Mouse (Mus musculus) left cerebral cortex, postnatal 25 days (tissue): ENCODE results near the gene Gpank1. TPM values are rescaled to one million over a fixed set of nuclear protein-coding genes. Genes with fewer than 3 reads are reported as not detected.

Source experiments
- DNase-seq, 2 experiments: peaks; one replicate each; pipeline ENCODE4 v3.0.0; 2022; ENCODE audit warnings: low spot score in 2 of 2, mixed read lengths in 1 of 2
- intact Hi-C: fragments of 180-260 bp; cut with DNase I; formaldehyde crosslinking; loops from one replicate; pipeline ENCODE4 v1.15.1; 2025
- total RNA-seq, 2 experiments: library from RNA; stranded (reverse); gene quantifications; 2 replicates each; pipeline ENCODE4 v1.2.3; 2021

The Gpank1 gene
- total RNA-seq, 2 experiments from 2014 or later = 13.1 to 15.2 TPM

DNA sequence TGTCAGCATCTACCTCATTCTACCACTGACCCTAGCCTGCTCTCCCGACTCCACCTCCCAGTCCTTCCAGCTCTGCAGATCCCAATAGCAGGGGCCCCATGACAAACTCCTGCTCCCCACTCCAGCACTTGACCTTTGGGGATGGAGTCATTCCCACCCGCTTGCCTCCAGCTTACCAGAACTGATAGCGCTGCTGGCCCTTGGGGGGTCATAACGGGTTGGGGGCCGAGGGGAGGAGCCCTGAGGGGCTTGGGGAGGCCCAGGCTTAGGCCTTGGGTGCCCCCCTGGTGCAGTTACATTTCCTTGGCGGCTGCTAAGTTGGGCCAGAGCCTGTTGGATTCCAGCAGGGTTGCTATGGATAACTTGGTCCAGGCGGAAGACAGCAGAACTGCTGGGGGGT lies 33.4 kb downstream of the Gpank1 start:
- DNase-seq = no peak
- intact Hi-C loops = no loop called here

DNA sequence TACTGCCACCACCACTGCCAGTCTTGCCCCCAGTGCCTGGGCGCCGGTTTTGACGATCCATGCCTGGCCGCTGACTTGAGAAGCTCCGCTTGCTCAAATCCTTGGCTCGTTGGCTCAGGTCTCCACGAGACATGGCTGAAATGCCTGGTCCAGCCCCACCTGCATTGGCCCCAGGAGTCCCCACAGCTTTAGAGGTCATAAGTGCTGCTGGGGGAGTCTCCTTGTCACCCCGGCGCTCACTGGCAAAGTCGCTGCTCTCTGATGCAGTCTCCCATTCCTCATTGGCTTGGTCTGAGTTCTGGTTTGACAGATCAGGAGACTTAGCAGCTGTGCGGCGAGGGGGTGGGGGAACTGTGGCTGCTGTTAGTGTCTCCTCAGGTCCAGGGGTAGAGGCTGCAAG lies 34.2 kb downstream of the Gpank1 start:
- intact Hi-C loops = no loop called here

GRCm38 (mm10) chr17:35156461-35157200 lies 35.4 kb downstream of the Gpank1 start:
- intact Hi-C loops = no loop called here
- DNase-seq = no peak

More for the DNA sequence above, 34.2 kb downstream of the Gpank1 start:
- DNase-seq = no peak

- DNase-seq = no peak
- intact Hi-C loops = no loop called here
These were observed 36.0 kb downstream of the Gpank1 start for GRCm38 (mm10) chr17:35157254-35157653.

GRCm38 (mm10) chr17:35157661-35158175 lies 36.5 kb downstream of the Gpank1 start:
- intact Hi-C loops = no loop called here
- DNase-seq = no peak

DNA sequence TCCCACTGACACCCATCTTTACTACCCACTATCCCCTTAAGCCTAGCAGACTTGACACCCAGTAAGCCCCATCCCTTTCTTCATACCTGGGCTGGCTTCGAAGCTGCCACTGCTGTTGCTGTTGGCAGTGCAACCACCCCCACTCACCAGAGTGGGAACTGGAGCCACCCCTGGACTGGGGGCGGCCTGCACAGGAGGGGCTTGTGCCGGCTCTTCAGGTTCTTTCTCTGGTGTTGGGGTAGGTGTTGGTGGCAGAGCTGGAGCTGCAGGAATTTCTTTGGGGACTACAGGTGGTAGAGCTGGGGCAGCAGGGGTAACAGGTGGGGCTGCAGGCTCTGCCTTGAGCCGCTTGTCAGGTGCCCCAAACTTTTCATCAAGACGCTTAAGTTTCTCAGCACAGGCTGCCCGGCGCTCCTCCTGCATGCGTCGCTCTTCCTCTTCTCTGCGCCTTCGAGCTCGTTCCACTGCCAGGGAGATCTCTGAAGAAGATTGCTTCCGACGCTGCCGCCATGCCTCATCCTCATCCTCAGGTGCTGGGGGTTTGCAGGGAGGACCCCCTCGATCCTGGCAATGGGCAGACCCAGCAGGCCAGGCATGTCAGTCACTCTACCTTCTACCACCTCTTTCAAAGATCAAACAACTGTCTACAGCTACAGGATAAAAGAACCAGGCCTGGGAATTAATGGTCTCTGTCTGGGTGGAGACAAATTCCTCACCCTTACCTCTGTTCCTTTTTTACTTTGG lies 37.8 kb downstream of the Gpank1 start:
- intact Hi-C loops = no loop called here
- DNase-seq = no peak

- intact Hi-C loops = no loop called here
- no peak for DNase-seq
These were observed 38.4 kb downstream of the Gpank1 start for GRCm38 (mm10) chr17:35159638-35160037.

DNA sequence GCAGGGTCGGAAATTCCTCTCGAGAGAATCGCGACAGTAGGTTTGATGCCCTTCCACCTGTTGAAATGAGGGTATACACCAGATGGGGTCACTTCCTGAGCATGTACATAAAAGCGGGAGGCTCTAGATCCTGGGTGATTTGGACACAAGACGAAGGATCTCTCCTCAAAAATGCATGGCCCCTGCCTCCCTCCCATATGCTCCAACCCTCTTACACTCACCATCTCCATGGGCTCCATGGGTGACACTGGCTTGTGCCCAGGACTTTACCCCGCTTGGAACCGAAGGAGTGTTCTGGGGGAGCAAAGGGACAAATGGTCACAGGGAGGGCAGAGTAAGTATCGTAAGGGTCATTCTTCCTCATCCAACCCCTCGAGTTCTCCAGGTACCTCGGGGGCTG lies 40.2 kb downstream of the Gpank1 start:
- DNase-seq = no peak
- intact Hi-C loops = no loop called here

DNA sequence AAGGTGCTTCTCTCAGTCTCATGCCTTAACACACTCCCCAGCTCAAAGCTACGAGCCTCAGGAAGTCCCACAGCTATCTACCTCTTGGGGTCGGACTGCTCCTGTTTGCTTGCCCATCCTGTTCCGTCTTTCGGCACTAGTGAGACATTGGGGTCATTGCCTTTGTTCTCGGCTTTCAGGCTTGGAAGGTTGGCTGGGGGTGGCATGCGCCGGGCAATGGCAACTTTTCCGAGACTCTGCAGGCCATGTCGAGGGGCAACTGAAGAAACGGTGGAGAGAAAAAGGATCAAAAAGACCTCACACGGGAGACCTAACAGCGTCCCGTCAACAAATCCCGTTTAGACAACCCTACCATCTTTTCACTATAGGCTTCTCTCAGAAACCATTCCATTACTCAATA lies 40.9 kb downstream of the Gpank1 start:
- intact Hi-C loops = loop anchor here (2.0 kb wide), 1 partner anchor 13 kb away; no protein-coding TSS in a partner anchor
- DNase-seq = no peak

DNA sequence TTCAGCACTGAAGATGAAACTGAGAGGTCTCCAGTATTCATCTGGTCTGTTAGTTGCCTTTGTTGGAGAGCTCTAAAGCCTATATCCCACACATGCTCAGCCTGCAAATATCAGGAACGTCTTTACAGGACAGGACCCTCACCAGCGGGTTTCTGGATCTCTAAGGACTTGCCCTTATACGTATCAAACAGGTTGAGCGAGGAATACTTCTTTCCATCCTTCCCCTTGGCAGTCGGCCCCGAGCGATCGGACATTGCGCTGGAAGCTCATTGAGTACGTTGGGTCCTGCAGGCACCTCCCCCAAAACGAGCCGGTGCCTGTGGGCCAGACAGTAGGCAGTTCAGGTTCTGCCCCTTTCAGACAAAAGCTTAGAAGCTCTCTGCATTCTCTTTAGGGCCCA lies 41.5 kb downstream of the Gpank1 start:
- intact Hi-C loops = loop anchor here (2.0 kb wide), 1 partner anchor 14 kb away; no protein-coding TSS in a partner anchor

DNA sequence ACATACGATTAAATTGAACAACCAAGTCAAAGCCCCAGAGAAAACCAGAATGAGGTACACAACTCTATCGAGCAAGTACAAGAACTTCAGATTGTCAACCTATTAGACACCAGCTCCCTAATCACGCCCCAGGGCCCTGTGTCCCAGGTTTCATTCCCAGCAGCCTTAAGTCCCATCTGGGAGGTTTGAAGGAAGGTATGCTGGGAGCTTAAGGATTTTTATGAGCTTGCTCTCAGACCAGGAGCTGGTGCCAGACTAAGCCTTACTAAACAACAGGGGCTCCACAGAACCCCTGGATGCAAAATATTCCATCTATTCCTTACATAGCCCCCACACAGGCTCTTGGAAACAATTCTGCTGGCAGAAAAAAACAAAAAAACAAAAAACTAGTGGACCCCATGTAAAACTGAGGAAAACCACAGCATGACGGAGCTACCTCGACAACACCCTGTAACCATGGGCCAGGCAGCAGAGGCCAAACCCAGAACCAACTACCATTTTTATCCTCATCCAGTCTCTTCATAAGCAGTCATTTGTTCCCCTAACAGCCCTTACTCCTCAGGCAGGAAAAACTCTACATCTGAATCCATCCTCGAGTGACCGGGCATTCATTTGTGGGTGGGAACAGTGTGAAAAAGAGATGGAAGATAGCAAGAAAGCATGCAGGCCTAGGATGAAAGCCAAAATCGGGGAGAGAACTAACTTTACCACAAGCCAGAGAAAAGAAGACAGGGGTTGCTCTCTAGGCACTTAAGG lies 42.2 kb downstream of the Gpank1 start:
- no peak for DNase-seq

More for the DNA sequence above, 41.5 kb downstream of the Gpank1 start:
- no peak for DNase-seq

GRCm38 (mm10) chr17:35164218-35164567 lies 42.9 kb downstream of the Gpank1 start:
- DNase-seq = no peak

More for the DNA sequence above, 42.2 kb downstream of the Gpank1 start:
- intact Hi-C loops = loop anchor here (1.0 to 2.0 kb wide), 2 partner anchors 15 to 28 kb away; partner anchors contain the start of gene Bag6

GRCm38 (mm10) chr17:35164568-35165450 lies 43.6 kb downstream of the Gpank1 start, which contains the start of gene Prrc2a:
Prrc2a (minus strand) TSS chr17:35164897.
- intact Hi-C loops = loop anchor here (1.0 kb wide), 2 partner anchors 30 to 70 kb away; partner anchors contain the start of genes Bag6 and Nfkbil1
- peak; percentile 99 to 100 for DNase-seq

More at GRCm38 (mm10) chr17:35164218-35164567, 42.9 kb downstream of the Gpank1 start:
- intact Hi-C loops = loop anchor here (1.0 kb wide), 1 partner anchor 29 kb away; the partner anchor contains the start of gene Bag6

- no peak for DNase-seq
- intact Hi-C loops = loop anchor here (1.0 kb wide), 1 partner anchor 70 kb away; the partner anchor contains the start of gene Nfkbil1
These were observed 44.3 kb downstream of the Gpank1 start for GRCm38 (mm10) chr17:35165451-35166155.

- peak; percentile 73 to 82 for DNase-seq
- intact Hi-C loops = no loop called here
These were observed 45.2 kb downstream of the Gpank1 start for GRCm38 (mm10) chr17:35166352-35167035.

DNA sequence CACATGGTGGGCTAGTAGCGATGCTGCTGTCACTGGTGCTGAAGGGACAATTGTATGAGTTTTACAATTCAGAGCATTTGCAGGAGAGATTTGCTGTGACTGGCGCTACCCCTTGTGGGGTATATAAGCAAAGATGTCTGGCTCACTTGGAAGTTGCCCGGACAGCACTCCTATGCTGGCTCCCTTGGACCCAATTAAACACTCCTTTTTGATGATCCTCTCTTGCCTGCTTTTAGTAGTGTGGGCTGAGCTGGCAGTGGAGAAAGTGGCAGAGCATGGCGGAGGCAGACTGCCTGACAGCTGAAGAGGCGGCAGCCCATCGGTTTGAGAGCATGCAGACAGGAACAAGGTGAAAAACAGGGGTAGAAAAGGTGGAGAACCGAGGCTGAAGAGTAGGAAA lies 46.5 kb downstream of the Gpank1 start:
- DNase-seq = peak in 1 of 2 experiments; percentile 75
- intact Hi-C loops = no loop called here

DNA sequence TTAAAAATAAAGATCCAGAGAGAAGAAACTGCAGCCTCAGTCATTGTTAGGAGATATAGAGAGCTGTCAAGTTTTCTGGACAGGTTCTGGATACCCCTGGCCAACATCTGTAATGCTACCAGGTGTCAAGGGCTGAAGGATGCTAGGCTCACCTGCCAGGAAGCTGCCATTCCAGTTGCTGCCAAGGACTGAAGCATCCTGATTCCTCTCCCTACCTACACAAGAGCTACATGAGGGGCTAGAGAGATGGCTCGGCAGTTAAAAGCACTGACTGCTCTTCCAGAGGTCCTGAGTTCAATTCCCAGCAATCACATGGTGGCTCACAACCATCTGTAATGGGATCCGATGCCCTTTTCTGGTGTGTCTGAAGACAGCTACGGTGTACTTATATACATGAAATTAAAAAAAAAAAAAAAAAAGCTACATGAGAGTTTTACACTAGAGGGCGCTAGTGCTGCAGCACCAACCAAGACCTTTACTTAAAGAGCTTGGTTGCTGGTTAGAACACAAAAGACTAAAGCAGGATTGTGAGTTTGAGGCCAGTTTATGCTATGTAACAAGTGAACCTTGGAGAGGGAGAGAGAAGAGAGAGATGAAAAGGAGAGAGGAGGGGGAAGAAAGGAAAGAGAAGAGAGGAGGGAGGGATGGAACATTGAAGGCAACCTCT lies 47.4 kb downstream of the Gpank1 start:
- peak in 1 of 2 experiments; percentile 56 for DNase-seq
- intact Hi-C loops = no loop called here
